Mouse (Mus musculus) c-Kit-positive CD71-positive TER-119-negative erythroid progenitor cells, embryonic 14.5 days (primary cell): ENCODE results near the gene Rundc3a.

Experiments used
- DNase-seq: peaks from one replicate; pipeline ENCODE4 v3.0.0-alpha.2; 2013; ENCODE audit warnings: low read depth

Rundc3a gene

DNA sequence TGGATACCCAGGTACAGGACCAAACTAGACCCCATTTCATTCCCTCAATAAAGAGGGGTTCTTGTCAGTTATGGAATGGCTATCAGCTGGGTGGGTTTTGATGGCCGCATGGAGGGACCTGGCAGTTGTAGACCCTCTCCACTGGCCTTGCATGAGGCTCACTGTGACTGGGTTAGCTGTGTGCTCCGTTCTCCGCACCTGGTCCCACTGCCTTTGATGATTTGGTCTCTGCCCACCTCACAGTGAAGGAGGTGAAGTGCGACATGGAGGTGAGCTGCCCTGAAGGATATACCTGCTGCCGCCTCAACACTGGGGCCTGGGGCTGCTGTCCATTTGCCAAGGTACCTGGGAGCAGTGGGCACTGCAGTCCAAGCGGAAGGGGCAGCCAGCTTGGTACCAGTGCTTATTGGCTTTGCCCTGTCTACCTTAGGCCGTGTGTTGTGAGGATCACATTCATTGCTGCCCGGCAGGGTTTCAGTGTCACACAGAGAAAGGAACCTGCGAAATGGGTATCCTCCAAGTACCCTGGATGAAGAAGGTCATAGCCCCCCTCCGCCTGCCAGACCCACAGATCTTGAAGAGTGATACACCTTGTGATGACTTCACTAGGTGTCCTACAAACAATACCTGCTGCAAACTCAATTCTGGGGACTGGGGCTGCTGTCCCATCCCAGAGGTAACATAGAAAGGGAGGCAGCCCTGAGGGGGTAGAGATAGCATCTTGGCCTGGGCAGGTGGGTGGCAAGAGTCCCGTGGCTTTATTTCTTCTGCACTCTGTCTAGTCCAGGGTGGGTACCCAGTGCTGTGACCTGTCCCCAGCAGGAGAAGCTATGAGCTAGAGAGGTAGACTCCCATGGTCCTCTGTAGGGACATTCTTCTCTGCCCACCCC is 41.9 kb downstream of the Rundc3a start:
- DNase-seq, result no peak

DNA sequence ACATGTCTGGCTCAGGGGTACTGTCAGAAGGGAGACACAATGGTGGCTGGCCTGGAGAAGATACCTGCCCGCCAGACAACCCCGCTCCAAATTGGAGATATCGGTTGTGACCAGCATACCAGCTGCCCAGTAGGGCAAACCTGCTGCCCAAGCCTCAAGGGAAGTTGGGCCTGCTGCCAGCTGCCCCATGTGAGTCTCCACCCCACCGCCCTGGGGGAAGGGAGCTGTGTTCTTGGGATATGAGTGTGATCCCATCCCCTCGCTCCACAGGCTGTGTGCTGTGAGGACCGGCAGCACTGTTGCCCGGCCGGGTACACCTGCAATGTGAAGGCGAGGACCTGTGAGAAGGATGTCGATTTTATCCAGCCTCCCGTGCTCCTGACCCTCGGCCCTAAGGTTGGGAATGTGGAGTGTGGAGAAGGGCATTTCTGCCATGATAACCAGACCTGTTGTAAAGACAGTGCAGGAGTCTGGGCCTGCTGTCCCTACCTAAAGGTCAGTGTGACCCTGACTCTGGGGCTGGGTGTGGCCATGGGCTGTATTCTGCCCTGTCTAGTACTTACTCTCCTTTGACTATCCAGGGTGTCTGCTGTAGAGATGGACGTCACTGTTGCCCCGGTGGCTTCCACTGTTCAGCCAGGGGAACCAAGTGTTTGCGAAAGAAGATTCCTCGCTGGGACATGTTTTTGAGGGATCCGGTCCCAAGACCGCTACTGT is 42.7 kb downstream of the Rundc3a start:
- no peak for DNase-seq

DNA sequence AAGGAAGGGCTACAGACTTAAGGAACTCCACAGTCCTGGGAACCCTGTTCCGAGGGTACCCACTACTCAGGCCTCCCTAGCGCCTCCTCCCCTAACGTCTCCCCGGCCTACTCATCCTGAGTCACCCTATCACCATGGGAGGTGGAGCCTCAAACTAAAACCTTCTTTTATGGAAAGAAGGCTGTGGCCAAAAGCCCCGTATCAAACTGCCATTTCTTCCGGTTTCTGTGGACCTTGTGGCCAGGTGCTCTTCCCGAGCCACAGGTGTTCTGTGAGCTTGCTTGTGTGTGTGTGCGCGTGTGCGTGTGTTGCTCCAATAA is 43.2 kb downstream of the Rundc3a start:
- DNase-seq, result no peak

DNA sequence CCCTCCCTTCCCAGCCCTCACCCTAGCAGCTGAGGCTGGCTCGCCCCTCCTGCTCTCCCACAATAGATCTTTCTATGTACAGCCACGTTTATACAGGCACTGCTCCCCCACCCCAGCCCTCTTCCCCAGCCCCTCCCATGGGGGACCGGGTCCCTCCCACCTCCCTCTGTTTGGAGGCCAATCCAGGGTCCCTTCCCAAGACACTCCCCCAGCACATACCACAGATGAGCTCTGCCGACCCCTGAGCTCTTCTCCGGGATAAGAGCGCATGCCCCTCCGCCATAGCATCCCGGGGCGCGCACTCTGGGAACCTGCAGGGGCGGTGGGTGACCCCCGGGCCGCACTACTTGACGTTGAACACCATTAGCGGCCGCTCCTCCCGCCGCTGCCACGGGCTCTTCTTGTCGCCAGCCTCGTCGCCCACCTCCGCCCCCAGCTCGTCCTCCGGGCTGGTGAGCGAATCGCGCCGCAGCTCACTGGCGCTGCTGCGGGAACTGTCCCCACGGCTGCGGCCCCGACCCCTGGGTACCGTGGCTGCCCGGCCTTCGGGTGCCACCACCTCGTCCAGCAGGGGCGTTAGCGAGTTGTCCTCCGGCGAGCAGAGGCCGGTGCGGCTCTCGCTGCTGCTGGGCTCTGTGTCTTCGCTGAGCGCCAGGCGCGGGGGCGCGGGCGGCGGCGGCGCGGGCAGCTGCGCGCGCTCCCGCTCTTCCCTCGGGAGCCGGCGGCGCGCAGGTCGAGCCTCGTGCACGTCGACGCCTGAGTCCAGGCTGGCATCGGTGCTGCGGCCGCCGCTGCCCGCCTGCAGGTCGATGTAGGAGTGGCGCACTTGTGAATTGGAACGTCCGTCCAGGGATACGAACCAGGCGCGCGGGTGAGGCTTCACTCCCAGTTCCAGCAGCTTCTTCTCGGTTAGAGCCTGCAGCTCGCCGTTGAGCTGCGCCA is 44.2 kb downstream of the Rundc3a start:
- no peak for DNase-seq

DNA sequence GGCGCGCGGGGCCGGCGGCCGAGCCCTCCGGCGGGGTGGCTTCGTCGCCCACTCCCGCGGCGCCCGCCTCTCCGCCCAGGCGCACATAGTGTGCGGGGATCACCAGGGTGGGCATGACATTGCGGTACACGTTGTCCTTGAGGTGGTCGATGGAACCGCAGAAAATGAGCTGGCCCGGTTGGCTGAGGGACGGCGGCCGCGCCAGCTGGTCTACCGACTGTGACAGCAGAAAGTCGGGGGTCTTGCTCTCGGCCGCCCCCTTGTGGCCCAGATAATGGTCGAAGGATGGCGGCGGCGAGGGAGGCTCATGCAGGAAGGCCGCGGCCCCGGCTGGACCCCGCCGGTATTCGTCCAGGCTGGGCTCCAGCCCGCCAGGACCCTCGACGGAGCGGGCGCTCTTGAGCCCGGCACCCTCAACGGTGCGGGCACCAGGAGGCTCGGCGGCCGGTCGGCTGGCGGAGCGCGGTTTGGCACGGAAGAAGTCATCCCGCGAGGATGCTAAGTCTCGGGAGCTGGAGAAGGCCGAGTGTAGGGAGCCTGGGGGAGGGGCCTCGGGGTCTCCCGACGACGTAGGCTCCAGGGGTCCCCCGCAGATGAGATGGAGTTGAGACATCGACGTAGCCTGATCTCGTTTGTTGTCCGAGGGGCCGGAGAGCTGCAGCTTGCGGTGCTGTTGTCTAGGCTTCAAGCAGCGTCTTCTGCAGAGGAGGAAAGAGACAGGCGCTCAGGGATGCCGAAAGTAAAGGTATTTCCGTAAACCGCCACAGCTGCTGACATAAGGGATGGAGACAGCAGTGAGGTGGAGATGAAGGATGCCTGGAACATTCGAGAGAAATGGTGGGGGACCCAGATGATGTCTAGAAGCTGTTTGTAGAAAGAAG is 45.2 kb downstream of the Rundc3a start:
- peak; percentile 35 for DNase-seq

DNA sequence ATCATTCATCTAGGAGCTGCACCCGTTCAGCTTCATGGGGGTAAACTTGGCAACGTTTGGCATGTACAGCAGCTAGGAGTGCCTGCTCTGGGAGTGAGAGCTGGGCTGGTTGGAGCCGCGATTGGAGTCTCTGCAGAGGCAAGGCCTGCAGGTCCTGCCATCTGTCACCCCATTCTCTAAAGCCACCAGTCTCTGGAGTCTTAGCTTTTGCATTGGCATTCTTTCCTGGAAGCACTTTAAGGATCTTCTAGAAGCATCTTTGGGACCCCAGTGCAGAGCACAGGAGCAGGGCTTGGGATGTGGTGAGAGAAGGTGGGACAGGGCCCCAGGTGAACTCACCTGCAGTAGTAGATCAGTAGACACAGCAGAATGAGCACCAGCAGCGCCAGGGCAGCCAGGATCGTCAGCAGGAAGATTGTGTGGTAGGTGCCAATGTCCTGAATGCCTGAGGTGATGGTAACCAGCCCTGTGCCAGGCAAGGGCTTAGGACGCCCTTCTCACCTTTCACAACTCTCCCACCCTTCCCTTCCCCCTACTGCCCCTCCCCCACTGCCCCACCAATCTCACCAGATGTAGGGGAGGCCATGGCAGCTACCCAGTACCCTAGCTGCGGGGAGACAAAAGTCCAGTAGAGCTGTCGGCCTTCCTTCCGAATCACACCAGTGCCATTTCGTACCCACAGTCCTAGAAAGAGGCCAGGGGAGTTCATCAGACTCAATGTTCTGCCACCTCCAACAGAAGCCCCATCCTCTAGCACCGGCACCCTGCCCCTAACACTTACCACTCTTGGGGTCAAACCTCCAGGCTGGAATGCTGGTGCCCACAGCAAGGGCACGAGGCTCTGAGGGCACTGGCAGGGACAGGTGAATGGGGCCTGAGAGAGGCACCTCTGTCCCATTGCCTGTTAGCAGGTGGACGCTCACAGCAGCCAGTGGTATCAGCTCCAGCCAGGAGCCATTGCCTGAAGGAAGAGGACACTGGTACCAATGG is 46.2 kb downstream of the Rundc3a start:
- no peak for DNase-seq

DNA sequence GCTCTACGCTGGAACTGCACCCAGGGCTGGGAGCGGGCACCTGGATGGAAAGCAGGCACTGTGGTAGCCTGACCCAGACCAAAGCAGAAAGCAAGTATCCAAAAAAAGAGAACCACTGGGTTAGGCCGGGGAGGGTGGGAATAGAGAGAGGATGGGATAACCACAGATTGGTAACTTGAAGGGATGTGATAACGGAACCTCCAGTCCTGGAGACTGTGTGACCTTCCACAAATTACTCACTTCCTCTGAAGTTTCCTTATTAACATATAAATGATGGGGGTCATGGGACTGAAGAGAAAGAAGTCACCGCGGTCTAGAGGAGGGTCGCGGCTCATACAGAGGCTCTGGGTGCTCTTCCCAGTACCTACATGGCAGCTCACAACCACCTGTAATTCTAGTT is 47.1 kb downstream of the Rundc3a start:
- DNase-seq, result no peak

DNA sequence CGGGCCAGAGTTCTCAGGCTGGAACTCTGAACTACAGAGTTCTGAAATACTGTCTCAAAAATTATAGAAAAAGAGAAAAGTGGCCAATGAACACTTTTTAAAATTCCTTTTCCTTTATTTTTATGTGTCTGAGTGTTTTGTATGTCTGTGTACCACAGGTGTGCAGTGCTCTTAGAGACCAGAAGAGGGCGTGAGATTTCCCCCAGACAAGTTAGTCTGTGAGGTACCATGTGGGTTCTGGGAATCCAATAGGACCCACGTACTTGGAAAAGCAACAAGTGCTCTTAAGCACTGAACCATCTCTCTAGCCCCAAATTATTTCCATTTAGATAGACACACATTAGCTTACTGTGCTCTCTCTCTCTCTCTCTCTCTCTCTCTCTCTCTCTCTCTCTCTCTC is 48.2 kb downstream of the Rundc3a start:
- DNase-seq, result no peak

DNA sequence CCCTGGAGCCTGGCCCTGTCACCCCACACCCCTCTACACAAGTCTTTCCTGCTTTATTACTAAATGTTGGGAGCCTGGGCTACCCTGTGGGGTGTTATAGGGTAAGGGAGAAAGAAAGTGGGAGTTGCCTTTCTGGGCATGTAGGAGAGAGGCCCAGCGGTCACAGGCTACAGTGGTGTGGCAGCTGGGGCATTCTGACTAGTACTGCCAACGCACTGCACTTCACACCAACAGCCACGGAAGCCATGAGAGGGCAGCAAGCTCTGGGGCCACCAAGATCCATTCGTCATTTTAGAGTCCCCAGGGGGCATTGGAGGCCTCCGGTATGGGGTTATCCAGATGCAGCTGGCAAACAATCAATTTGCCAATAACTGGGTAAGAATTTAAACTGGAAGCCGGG is 48.9 kb downstream of the Rundc3a start:
- DNase-seq, result no peak

DNA sequence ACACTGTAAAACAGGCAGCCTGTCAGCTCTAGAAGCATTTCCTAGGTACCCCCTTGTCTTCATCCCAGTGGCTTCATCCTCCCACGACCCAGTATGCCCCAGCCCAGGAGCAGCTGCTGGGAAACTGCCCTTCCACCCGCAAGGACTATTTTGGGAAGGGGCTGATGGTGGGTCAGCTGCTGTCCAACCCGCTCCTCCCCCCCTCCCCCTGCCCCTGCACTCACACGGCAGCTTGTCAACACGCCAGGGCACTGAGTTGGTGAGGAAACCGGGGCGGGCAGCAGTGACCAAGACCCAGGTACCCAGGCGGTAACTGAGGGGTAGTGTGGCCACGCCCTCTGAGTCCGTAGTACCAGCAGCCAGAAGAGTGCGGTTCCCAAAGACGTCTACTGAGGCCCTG is 50.5 kb downstream of the Rundc3a start:
- DNase-seq, result no peak

DNA sequence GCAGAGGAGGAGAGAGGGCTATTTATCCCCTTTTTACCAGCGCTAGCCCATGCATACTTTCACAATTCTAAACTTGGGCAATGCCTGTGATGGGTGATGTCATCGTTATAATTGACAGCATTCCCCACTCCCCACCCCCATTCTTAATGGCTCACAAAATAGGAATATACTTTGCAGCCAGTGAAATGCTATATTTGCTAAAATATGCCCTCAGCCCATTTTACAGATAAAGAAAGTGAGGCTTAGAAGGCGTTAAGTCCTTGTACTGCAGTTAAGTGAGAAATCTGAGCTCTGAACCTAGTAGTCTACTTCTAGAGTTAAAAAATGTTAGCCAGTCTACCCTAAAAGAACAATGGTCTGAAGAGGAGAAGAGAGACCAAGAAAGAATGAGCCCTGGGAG is 51.1 kb downstream of the Rundc3a start:
- no peak for DNase-seq

DNA sequence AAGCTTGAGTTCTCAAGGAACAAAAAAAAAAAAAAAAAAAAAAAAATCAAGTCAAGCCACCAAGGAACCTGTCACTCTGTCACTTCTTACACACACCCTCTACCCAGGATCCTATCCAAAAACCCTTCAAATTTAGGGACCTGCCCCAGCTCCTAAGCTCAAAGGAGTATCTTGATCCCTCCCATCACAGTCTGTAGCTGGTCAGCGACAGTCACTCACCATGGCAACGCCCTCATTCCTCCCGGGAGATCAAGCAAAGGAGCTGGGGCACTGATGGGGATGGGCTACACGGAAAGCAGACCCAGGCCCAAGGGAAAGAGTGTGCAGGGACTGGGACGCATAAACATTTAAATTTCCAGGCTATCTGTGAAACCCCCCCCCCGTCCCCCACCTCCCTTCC is 51.6 kb downstream of the Rundc3a start:
- DNase-seq, result no peak

DNA sequence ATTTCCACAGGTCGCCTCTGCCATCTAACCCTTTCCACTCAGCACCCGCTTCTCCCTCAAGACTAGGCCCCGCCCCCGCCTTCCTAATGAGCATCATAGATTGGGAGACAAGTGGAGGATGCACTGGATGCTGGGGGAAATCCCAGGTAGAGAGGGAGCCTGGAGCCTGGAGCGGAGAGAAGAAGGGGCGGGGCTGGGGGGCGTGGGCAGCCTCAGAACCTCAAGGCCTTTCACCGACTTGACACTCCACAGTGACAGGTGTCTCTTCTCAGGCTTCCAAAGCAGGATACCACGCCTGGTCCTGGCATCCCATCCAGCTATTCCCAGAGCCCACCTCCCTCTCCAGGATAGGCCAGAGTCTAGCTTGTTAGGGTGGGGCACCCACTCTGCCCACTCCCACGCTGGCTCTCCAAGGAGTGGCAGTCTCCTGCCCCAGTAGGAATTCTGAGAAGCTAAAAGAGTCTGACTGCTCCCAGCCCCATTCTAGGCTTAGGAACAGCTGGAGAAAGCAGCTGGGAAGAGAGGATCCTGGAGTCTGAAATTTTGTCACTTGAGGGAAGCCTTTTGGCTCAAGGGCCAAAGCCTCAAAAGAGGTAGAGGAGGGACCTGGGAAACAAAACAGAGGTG is 52.2 kb downstream of the Rundc3a start:
- DNase-seq, result no peak

DNA sequence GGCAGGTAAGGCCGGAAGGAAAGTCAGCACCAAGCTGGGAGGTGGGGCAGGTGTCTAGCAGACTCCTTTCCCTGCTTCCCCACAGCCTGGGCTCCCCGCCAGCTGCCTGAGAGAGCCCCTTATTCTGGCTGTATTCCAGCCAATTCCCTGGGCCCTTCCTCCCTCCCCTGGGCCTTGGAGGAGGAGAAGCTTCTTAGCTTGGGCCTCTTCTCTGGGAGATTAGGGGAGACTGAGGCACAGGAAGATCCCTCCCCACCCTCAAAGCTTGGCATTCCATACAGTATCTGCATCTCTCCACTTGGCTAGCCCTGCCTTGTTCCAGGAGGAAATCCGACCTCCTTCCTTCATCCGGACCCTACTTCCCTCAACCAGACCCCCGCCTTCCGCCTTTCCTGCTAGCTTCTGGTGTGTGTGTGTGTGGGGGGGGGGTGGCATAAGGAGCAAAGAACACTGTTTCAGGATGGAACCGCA is 52.7 kb downstream of the Rundc3a start:
- no peak for DNase-seq

DNA sequence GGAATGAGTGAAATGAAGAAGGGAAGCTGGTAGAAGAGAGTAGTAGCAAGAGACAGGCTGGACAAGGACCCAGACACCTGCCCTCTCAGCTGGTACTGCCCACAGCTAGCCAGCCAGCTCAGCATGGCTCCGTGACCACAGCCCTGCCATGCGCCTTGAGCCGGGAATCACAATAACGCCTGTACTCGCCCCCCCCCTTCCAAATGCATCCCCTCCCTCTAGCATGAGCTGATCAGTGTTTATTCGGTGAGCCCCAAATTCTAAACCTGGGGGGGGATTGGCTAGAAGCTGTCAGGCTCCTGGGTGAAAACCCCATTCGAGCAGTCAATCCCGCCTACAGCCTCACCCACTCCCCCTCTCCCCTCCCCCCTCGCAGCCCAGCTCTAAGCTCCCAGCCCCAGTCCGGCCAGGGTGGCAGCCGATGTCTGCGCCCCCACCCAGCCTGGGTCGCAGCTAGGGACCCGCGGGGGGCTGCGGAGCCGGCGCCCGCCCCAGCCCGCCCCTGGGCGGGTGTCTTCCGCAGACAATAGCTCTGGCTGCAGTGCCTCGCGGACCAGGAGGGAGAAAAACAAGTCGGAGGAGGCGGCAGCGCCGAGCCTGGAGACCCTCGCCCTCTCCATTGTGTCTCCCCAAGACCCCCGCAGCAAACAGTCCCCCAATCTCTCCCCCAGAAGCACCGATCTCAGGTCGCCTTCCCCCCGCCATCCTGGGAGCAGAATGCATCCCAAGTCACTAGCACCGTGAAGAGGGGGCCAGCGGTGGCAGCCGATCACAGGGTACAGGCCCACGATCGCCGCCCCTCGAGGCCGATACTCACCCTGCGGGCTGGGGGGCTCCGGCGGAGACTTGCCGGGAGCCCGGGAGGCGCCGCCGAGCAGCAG is 53.6 kb downstream of the Rundc3a start:
- no peak for DNase-seq

DNA sequence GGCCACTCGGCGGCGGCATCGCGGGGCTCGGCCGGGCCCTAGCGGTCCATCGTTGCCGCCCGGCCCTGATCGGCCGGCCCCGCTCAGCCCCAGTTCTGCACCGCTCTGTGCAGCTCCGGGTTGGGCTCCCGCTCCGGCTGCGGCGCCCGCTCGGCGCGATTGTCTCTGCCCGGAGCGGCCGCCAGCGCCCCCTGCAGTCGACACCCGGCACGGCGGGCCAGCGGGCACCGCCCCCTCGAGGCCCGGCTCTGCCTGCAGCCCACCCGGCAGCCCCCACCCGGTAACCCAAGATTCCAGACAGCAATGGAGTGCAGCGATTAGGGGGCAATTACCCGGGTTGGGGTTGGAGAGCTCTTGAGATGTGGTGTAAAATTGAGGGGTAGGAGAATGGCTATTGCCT is 54.3 kb downstream of the Rundc3a start, which contains the start of gene Fam171a2:
Gene Fam171a2, minus strand, starts transcription at position 186 of the 400 bp plus-strand sequence.
- DNase-seq, result no peak

DNA sequence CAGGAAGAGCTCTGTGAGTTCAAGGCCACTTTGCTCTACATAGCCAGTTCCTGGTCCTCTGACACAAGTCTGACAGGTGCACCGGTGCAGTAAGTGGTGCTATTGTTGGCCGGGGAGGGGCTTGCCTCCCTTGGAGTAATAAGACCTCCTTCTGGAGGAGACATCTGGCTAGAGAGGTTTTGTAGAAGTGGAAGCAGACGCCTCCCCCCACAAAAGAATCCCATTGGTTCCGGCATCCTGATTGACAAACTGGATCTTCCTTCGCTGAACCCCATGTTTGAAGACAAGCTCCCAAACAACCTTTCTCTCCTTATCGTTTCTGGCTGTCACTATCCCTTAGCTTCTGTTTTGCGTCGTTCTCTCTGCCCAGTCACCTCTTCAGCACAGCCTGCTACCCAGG is 55.1 kb downstream of the Rundc3a start:
- DNase-seq, result no peak
